Mouse (Mus musculus): ENCODE data around the gene Tppp3.

Gene Tppp3

GRCm38 (mm10) chr8:105419800-105420199 lies 51.5 kb downstream of the Tppp3 start:
- DNase-seq: no peak

- no peak for DNase-seq
Measured at GRCm38 (mm10) chr8:105418992-105419391, 52.3 kb downstream of the Tppp3 start.
